Mouse (Mus musculus): Measurements from ENCODE around the gene Syf2.

- no peak for TF ChIP-seq CTCF (IDR thresholded peaks at IDR 0.05; ENCODE audit: control insufficient read depth, insufficient read depth, insufficient replicate concordance, low read depth, low read length)
- no peak; the same call in 1 of the 2 replicates for TF ChIP-seq POLR2A (IDR thresholded peaks at IDR 0.05; ENCODE audit: control insufficient read depth, low read depth, low read length)
Observed at GRCm38 (mm10) chr4:134924019-134924741, 6.5 kb upstream of the Syf2 start.
